ENCODE assay signal across 8 mouse cellular contexts in the genomic region with DNA sequence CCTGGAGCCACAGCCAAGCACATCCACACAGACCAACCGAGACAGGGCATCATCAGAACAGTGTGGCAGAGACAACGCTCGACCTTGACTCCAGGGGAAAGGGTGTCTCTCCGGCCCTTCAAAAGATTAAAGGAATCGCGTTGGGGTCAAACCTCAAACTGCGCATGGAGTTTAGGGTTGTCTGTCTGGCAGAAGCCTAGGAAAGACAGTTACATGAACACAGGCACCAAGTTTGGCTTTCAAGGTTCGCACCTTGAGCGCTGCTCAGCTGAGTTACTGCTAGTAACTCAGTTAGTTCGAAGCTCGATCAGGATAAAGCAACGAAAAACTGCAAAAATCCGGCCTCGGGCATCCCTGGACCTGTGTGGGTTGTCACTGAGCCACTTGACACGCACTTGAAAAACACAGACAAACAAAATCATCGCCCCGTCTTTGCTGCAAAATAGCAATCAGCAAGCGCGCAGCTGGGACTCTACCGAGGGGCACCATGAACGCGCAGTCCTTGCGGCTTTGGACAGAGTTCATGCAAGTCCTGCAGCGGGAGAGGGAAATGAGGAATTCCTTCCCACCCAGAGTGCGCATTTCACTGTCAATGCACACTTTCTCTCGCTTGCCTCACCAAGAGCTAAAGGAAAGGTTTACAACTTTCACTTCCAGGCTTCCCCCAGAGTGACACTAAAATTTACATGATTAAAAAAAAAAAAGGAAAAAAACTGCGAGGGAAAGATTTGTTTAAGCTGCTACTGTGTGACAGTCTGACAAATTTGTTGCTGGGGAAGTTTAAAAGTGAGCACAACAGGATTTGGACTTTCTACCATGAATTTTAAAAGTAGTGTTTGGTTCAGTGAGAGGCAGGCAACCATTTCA.
DNase-seq lines count a peak whose midpoint lies in the region; ATAC-seq and TF ChIP-seq lines count a peak whose summit lies in the region.

No protein-coding gene starts in this region.

- no peak for TF ChIP-seq EP300 in heart, postnatal 0 days (IDR thresholded peaks at IDR 0.05; ENCODE audit: low read depth)

- H3K4me2 ChIP-seq in hindbrain, embryonic 11.5 days (replicated peaks; ENCODE audit: low read depth, low read length): no peak overlapping the region
- H3K4me2 ChIP-seq in hindbrain, embryonic 14.5 days (replicated peaks): no peak overlapping the region
- peak overlapping the region; percentile 23; the same call in 1 of the 2 replicates for H3K4me2 ChIP-seq in heart, postnatal 0 days (ENCODE audit: low read depth, low read length)
- H3K4me2 ChIP-seq in liver, embryonic 16.5 days (ENCODE audit: low read depth, low read length): peak overlapping the region; percentile 100

- TF ChIP-seq CTCF in heart, postnatal 0 days (IDR thresholded peaks at IDR 0.05; ENCODE audit: low read depth): no peak

- no peaks in the 10 kb centered on the region for H3K9me3 ChIP-seq in hindbrain, embryonic 11.5 days (ENCODE audit: control insufficient read depth, low read length)
- H3K9me3 ChIP-seq in hindbrain, embryonic 14.5 days (ENCODE audit: control insufficient read depth, low read length): no peaks in the 10 kb centered on the region
- H3K9me3 ChIP-seq in heart, postnatal 0 days (replicated peaks; ENCODE audit: control insufficient read depth, low read length): no peaks in the 10 kb centered on the region
- no peaks in the 10 kb centered on the region for H3K9me3 ChIP-seq in liver, embryonic 16.5 days (replicated peaks; ENCODE audit: control insufficient read depth, low read length)

- no peak for ATAC-seq in hindbrain, embryonic 11.5 days (ENCODE audit: low FRiP score)
- ATAC-seq in hindbrain, embryonic 14.5 days (ENCODE audit: low FRiP score): no peak
- ATAC-seq in heart, postnatal 0 days (ENCODE audit: insufficient read depth, low read depth): no peak
- no peak for ATAC-seq in liver, embryonic 16.5 days (ENCODE audit: low read depth)
- no peak for ATAC-seq in activated CD4-positive, CD25-positive, alpha-beta regulatory T cell, adult 4 months

- 2% methylated on average over 27 of the region's 27 CpGs for WGBS in hindbrain, embryonic 11.5 days
- 2% methylated on average over 27 of the region's 27 CpGs for WGBS in hindbrain, embryonic 14.5 days
- 5% methylated on average over 27 of the region's 27 CpGs for WGBS in heart, postnatal 0 days
- WGBS in liver, embryonic 16.5 days (ENCODE audit: insufficient replicate concordance): 7% methylated on average over 27 of the region's 27 CpGs

- H3K4me1 ChIP-seq in hindbrain, embryonic 11.5 days (replicated peaks; ENCODE audit: control insufficient read depth, insufficient read depth, low read length): peaks cover 10% of the 10 kb centered on the region
- H3K4me1 ChIP-seq in hindbrain, embryonic 14.5 days (replicated peaks; ENCODE audit: control insufficient read depth, insufficient read depth, low read length): peaks cover 18% of the 10 kb centered on the region
- peaks cover 18% of the 10 kb centered on the region for H3K4me1 ChIP-seq in heart, postnatal 0 days (ENCODE audit: control insufficient read depth, insufficient read depth)
- H3K4me1 ChIP-seq in liver, embryonic 16.5 days (ENCODE audit: control insufficient read depth, low read depth, low read length): peaks cover 35% of the 10 kb centered on the region

- H3K27me3 ChIP-seq in hindbrain, embryonic 11.5 days (ENCODE audit: control insufficient read depth, insufficient read depth, low read length): peaks cover 56% of the 10 kb centered on the region
- peaks cover 85% of the 10 kb centered on the region for H3K27me3 ChIP-seq in hindbrain, embryonic 14.5 days (ENCODE audit: control insufficient read depth, insufficient read depth, low read length)
- peaks cover 67% of the 10 kb centered on the region for H3K27me3 ChIP-seq in heart, postnatal 0 days (ENCODE audit: control insufficient read depth, insufficient read depth, low read length)
- H3K27me3 ChIP-seq in liver, embryonic 16.5 days (ENCODE audit: control insufficient read depth, insufficient read depth, low read depth, low read length): peaks cover 41% of the 10 kb centered on the region

- no peak overlapping the region for H3K9ac ChIP-seq in hindbrain, embryonic 11.5 days (ENCODE audit: low read depth, low read length)
- no peak overlapping the region for H3K9ac ChIP-seq in hindbrain, embryonic 14.5 days
- no peak overlapping the region for H3K9ac ChIP-seq in heart, postnatal 0 days (replicated peaks; ENCODE audit: low read depth, low read length)
- no peak overlapping the region; the same call in 1 of the 2 replicates for H3K9ac ChIP-seq in liver, embryonic 16.5 days (ENCODE audit: low read depth, low read length)

- H3K27ac ChIP-seq in hindbrain, embryonic 11.5 days (ENCODE audit: low read depth, low read length): no peak overlapping the region
- H3K27ac ChIP-seq in hindbrain, embryonic 14.5 days: no peak overlapping the region
- H3K27ac ChIP-seq in heart, postnatal 0 days (ENCODE audit: low read depth): no peak overlapping the region
- no peak overlapping the region for H3K27ac ChIP-seq in liver, embryonic 16.5 days (ENCODE audit: low read length)

- DNase-seq in hindbrain, embryonic 11.5 days (ENCODE audit: low spot score): peak; percentile 58
- DNase-seq in hindbrain, embryonic 14.5 days (ENCODE audit: low spot score): no peak
- peak; percentile 34 for DNase-seq in R1 (ENCODE audit: low read depth, low spot score)
- no peak for DNase-seq in heart, postnatal 0 days (ENCODE audit: low spot score)
- no peak for DNase-seq in B cell, adult 2 months
- no peak for DNase-seq in gastrocnemius, postnatal 10 days

- H3K4me3 ChIP-seq in hindbrain, embryonic 11.5 days (ENCODE audit: low read depth, low read length): no peak overlapping the region
- no peak overlapping the region for H3K4me3 ChIP-seq in hindbrain, embryonic 14.5 days (replicated peaks; ENCODE audit: low read length)
- H3K4me3 ChIP-seq in heart, postnatal 0 days (ENCODE audit: low read depth, low read length): 0 out of 2 replicates have a peak overlapping the region, but pooled peaks have one; percentile 13
- peak overlapping the region; percentile 17 for H3K4me3 ChIP-seq in liver, embryonic 16.5 days (ENCODE audit: low read depth, low read length)

- no peaks in the 10 kb centered on the region for H3K36me3 ChIP-seq in hindbrain, embryonic 11.5 days (ENCODE audit: control insufficient read depth, insufficient read depth, low read length)
- no peaks in the 10 kb centered on the region for H3K36me3 ChIP-seq in hindbrain, embryonic 14.5 days (replicated peaks; ENCODE audit: control insufficient read depth, insufficient read depth)
- H3K36me3 ChIP-seq in heart, postnatal 0 days (replicated peaks; ENCODE audit: control insufficient read depth, insufficient read depth, low read length): no peaks in the 10 kb centered on the region
- no peaks in the 10 kb centered on the region for H3K36me3 ChIP-seq in liver, embryonic 16.5 days (ENCODE audit: control insufficient read depth, insufficient read depth)

Comparison
In these comparisons a context has a peak if more than half of its experiments do, and no peak if none do; other contexts are left out.
1. DNase-seq: peak in hindbrain, embryonic 11.5 days (single experiment) and R1 (single experiment); none in hindbrain, embryonic 14.5 days (single experiment), heart, postnatal 0 days (single experiment), B cell, adult 2 months (0 of 2) and gastrocnemius, postnatal 10 days (single experiment).
2. H3K4me2 ChIP-seq: peak in heart, postnatal 0 days (single experiment) and liver, embryonic 16.5 days (single experiment); none in hindbrain, embryonic 11.5 days (single experiment) and hindbrain, embryonic 14.5 days (single experiment).
3. H3K4me3 ChIP-seq: peak in heart, postnatal 0 days (single experiment) and liver, embryonic 16.5 days (single experiment); none in hindbrain, embryonic 11.5 days (single experiment) and hindbrain, embryonic 14.5 days (single experiment).